28 mouse cellular contexts compared by ENCODE assay signal in genomic region chr4:100116366-100116765, GRCm38 (mm10). TPM values are rescaled to one million over a fixed set of nuclear protein-coding genes. Genes with fewer than 3 reads are reported as not detected.
A peak's percentile ranks its signal among the peaks of the same experiment; 100 is the strongest.
DNase-seq lines count a peak whose midpoint lies in the region; ATAC-seq and TF ChIP-seq lines count a peak whose summit lies in the region.
"Had no signal": no experiment of that assay in that cellular context is flagged by ENCODE, and none has a peak within 500 bp of the region (broad histone marks: within the 10 kb centered on the region; RNA-seq: fewer than 3 reads in every experiment).

No protein-coding gene starts in this region.

- no peak overlapping the region for H3K4me2 ChIP-seq in heart, embryonic 12.5 days
- H3K4me2 ChIP-seq in liver, postnatal 0 days (ENCODE audit: low read depth, low read length) = no peak overlapping the region
- H3K4me2 ChIP-seq in liver, embryonic 12.5 days = no peak overlapping the region
- H3K4me2 ChIP-seq in stomach, postnatal 0 days (replicated peaks; ENCODE audit: low read depth) = no peak overlapping the region
- H3K4me2 ChIP-seq: embryonic facial prominence, embryonic 12.5 days; heart, embryonic 13.5 days; hindbrain, embryonic 15.5 days; limb, embryonic 13.5 days; liver, embryonic 11.5 days; neural tube, embryonic 13.5 days had no signal

- ATAC-seq in heart, embryonic 12.5 days (ENCODE audit: insufficient number of reproducible peaks, low FRiP score) = no peak
- ATAC-seq in liver, postnatal 0 days = no peak
- ATAC-seq in liver, embryonic 12.5 days = no peak
- no peak for ATAC-seq in stomach, postnatal 0 days (ENCODE audit: low FRiP score, low TSS enrichment)
- no peak for ATAC-seq in erythroblast, adult 5-6 weeks (replicated peaks; ENCODE audit: low FRiP score, poor library complexity, severe bottlenecking)
- ATAC-seq: CD4-positive, CD25-positive, alpha-beta regulatory T cell, adult 4 months; forebrain, embryonic 16.5 days had no signal

- 95% methylated on average over 3 of the region's 3 CpGs for WGBS in heart, adult 2 months
- WGBS in heart, embryonic 12.5 days = 96% methylated on average over 3 of the region's 3 CpGs
- WGBS in liver, postnatal 0 days (ENCODE audit: insufficient replicate concordance) = 80% methylated on average over 3 of the region's 3 CpGs
- 81% methylated on average over 3 of the region's 3 CpGs for WGBS in liver, embryonic 12.5 days (ENCODE audit: insufficient replicate concordance)
- 93% methylated on average over 3 of the region's 3 CpGs for WGBS in stomach, postnatal 0 days

- peaks cover 3% of the 10 kb centered on the region; the same call in 1 of the 2 replicates for H3K9me3 ChIP-seq in heart, embryonic 12.5 days (replicated peaks)
- no peaks in the 10 kb centered on the region for H3K9me3 ChIP-seq in liver, postnatal 0 days (ENCODE audit: low read length)
- H3K9me3 ChIP-seq in liver, embryonic 12.5 days (replicated peaks) = no peaks in the 10 kb centered on the region
- H3K9me3 ChIP-seq in stomach, postnatal 0 days (ENCODE audit: control insufficient read depth, low read length) = no peaks in the 10 kb centered on the region
- H3K9me3 ChIP-seq: embryonic facial prominence, embryonic 12.5 days; heart, embryonic 13.5 days; hindbrain, embryonic 15.5 days; limb, embryonic 13.5 days; neural tube, embryonic 13.5 days had no signal

- intact Hi-C loops in heart, adult 2 months (cut with DNase I) = no loop called here

- 0 out of 2 replicates have a peak, but pooled peaks have one; percentile 23 for TF ChIP-seq CTCF in heart, adult 2 months (IDR thresholded peaks at IDR 0.05)
- peak; percentile 19; the same call in 1 of the 2 replicates for TF ChIP-seq CTCF in liver, postnatal 0 days (IDR thresholded peaks at IDR 0.05; ENCODE audit: low read depth)
- TF ChIP-seq CTCF in stomach, postnatal 0 days (IDR thresholded peaks at IDR 0.05; ENCODE audit: low read depth) = peak; percentile 30

- no peak for TF ChIP-seq EP300 in heart, adult 2 months (IDR thresholded peaks at IDR 0.05; ENCODE audit: insufficient read depth, low read depth, low read length)
- TF ChIP-seq EP300 in liver, postnatal 0 days (IDR thresholded peaks at IDR 0.05; ENCODE audit: low read depth) = no peak
- TF ChIP-seq EP300 in stomach, postnatal 0 days (optimal IDR thresholded peaks at IDR 0.05) = no peak

- no peak for DNase-seq in heart, adult 2 months
- no peak for DNase-seq in liver, postnatal 0 days
- peak; percentile 17 for DNase-seq in ES-CJ7 (ENCODE audit: low read depth, low spot score)
- DNase-seq in stomach, postnatal 0 days (ENCODE audit: low spot score) = no peak
- DNase-seq: adrenal gland, postnatal 10 days; cerebellum, adult 11 months; cerebellum, adult 9-10 months; embryo, embryonic 11 days; gastrocnemius, postnatal 14 days; heart, postnatal 10 days; kidney, adult 9 months; kidney, postnatal 14 days; lung, adult 18-20 months; lung, postnatal 10 days; thymus, postnatal 4 days had no signal

- H3K27ac ChIP-seq in heart, adult 2 months = no peak overlapping the region
- H3K27ac ChIP-seq in heart, embryonic 12.5 days (ENCODE audit: poor library complexity, severe bottlenecking) = no peak overlapping the region
- no peak overlapping the region for H3K27ac ChIP-seq in liver, postnatal 0 days (ENCODE audit: low read depth)
- H3K27ac ChIP-seq in liver, embryonic 12.5 days = no peak overlapping the region
- H3K27ac ChIP-seq in stomach, postnatal 0 days (replicated peaks) = no peak overlapping the region
- H3K27ac ChIP-seq: embryonic facial prominence, embryonic 12.5 days; forebrain, embryonic 10.5 days; heart, embryonic 13.5 days; hindbrain, embryonic 15.5 days; limb, embryonic 13.5 days; neural tube, embryonic 13.5 days had no signal

- H3K79me2 ChIP-seq in heart, adult 2 months (replicated peaks; ENCODE audit: control insufficient read depth, insufficient read depth, low read length) = no peaks in the 10 kb centered on the region; the same call in 1 of the 2 replicates

- H3K36me3 ChIP-seq in heart, adult 2 months (ENCODE audit: control insufficient read depth, insufficient read depth, low read length) = no peaks in the 10 kb centered on the region
- H3K36me3 ChIP-seq in heart, embryonic 12.5 days = peaks cover 6% of the 10 kb centered on the region; the same call in 1 of the 2 replicates
- no peaks in the 10 kb centered on the region for H3K36me3 ChIP-seq in liver, postnatal 0 days (replicated peaks; ENCODE audit: insufficient read depth, low read length)
- no peaks in the 10 kb centered on the region for H3K36me3 ChIP-seq in liver, embryonic 12.5 days
- no peaks in the 10 kb centered on the region for H3K36me3 ChIP-seq in stomach, postnatal 0 days (ENCODE audit: control insufficient read depth, insufficient read depth, low read length)
- H3K36me3 ChIP-seq: embryonic facial prominence, embryonic 12.5 days; forebrain, embryonic 10.5 days; hindbrain, embryonic 15.5 days; neural tube, embryonic 13.5 days had no signal

- no peaks in the 10 kb centered on the region for H3K27me3 ChIP-seq in heart, adult 2 months (ENCODE audit: control insufficient read depth, insufficient read depth, low read length)
- no peaks in the 10 kb centered on the region for H3K27me3 ChIP-seq in heart, embryonic 12.5 days (replicated peaks)
- H3K27me3 ChIP-seq in liver, postnatal 0 days (ENCODE audit: insufficient read depth, low read length) = no peaks in the 10 kb centered on the region
- H3K27me3 ChIP-seq in liver, embryonic 12.5 days (replicated peaks) = no peaks in the 10 kb centered on the region
- no peaks in the 10 kb centered on the region for H3K27me3 ChIP-seq in stomach, postnatal 0 days (ENCODE audit: control insufficient read depth, insufficient read depth, low read length)
- H3K27me3 ChIP-seq: embryonic facial prominence, embryonic 12.5 days; heart, embryonic 13.5 days; hindbrain, embryonic 15.5 days; neural tube, embryonic 13.5 days had no signal

- H3K9ac ChIP-seq in heart, adult 2 months (ENCODE audit: low read depth, low read length) = no peak overlapping the region
- H3K9ac ChIP-seq in heart, embryonic 12.5 days = no peak overlapping the region
- H3K9ac ChIP-seq in liver, postnatal 0 days (replicated peaks) = no peak overlapping the region
- no peak overlapping the region for H3K9ac ChIP-seq in liver, embryonic 12.5 days
- no peak overlapping the region for H3K9ac ChIP-seq in stomach, postnatal 0 days (ENCODE audit: low read length)
- H3K9ac ChIP-seq: embryonic facial prominence, embryonic 12.5 days; heart, embryonic 13.5 days; hindbrain, embryonic 15.5 days; limb, embryonic 13.5 days; neural tube, embryonic 13.5 days had no signal

- H3K4me3 ChIP-seq in heart, adult 2 months = no peak overlapping the region
- H3K4me3 ChIP-seq in heart, embryonic 12.5 days = no peak overlapping the region
- H3K4me3 ChIP-seq in liver, postnatal 0 days (ENCODE audit: low read depth, low read length) = no peak overlapping the region
- H3K4me3 ChIP-seq in liver, embryonic 12.5 days = no peak overlapping the region
- H3K4me3 ChIP-seq in stomach, postnatal 0 days (ENCODE audit: low read depth, low read length) = no peak overlapping the region
- H3K4me3 ChIP-seq: embryonic facial prominence, embryonic 12.5 days; forebrain, embryonic 10.5 days; heart, embryonic 13.5 days; hindbrain, embryonic 15.5 days; limb, embryonic 13.5 days; neural tube, embryonic 13.5 days had no signal

- peaks cover 6% of the 10 kb centered on the region; the same call in 1 of the 2 replicates for H3K4me1 ChIP-seq in heart, adult 2 months (ENCODE audit: control insufficient read depth, insufficient read depth, low read length)
- H3K4me1 ChIP-seq in heart, embryonic 12.5 days (replicated peaks) = peaks cover 13% of the 10 kb centered on the region
- no peaks in the 10 kb centered on the region for H3K4me1 ChIP-seq in liver, postnatal 0 days (ENCODE audit: insufficient read depth)
- H3K4me1 ChIP-seq in liver, embryonic 12.5 days = no peaks in the 10 kb centered on the region
- no peaks in the 10 kb centered on the region for H3K4me1 ChIP-seq in stomach, postnatal 0 days (replicated peaks; ENCODE audit: control insufficient read depth, insufficient read depth)
- H3K4me1 ChIP-seq: hindbrain, embryonic 15.5 days; neural tube, embryonic 13.5 days had no signal

- no peak for TF ChIP-seq POLR2A in heart, adult 2 months (IDR thresholded peaks at IDR 0.05; ENCODE audit: insufficient read depth, low read depth, low read length)

RNA-seq across cellular contexts. Expression of gene Ror1, which starts 20.8 kb away (rescaled TPM):
- 1 to 10 TPM; 3.4 to 5.0 TPM for total RNA-seq in heart, adult 2 months (2021)
- polyA plus RNA-seq in heart, adult 2 months (2012; rRNA removed) = 2.3 and 2.7 TPM in 2 replicates
- 13.9 and 15.0 TPM in 2 replicates for polyA plus RNA-seq in heart, embryonic 12.5 days (2016; fragmentation: Nextera tagmentation; extraction: Ambion mirVana)
- 0.24 and 0.29 TPM in 2 replicates for polyA plus RNA-seq in liver, postnatal 0 days (2015; fragmentation: Nextera tagmentation; extraction: Ambion mirVana)
- 1.4 TPM in 2 replicates for polyA plus RNA-seq in liver, embryonic 12.5 days (2016; fragmentation: Nextera tagmentation; extraction: Ambion mirVana)
- polyA plus RNA-seq in stomach, postnatal 0 days (2015; fragmentation: Nextera tagmentation; extraction: Ambion mirVana) = 2.6 and 3.1 TPM in 2 replicates
- total RNA-seq in erythroblast, adult 5-6 weeks (2015; ENCODE audit: low replicate concordance) = not detected in 2 replicates
- not detected in 2 replicates for total RNA-seq in erythroblast, adult 5-6 weeks (2017; ENCODE audit: low replicate concordance)
- total RNA-seq: granulocyte monocyte progenitor cell, adult 5-6 weeks had no signal
- polyA plus RNA-seq: CD4-positive, CD25-positive, alpha-beta regulatory T cell, adult 4 months had no signal
